Mouse (Mus musculus) liver, embryonic 12.5 days (tissue): ENCODE data around the gene Ankrd13b. TPM values are rescaled to one million over a fixed set of nuclear protein-coding genes. Genes with fewer than 3 reads are reported as not detected.

ENCODE experiments used
- ATAC-seq: fragments of 200-750 bp; cut with Nextera tagmentation; 2 replicates; pipeline ENCODE4 v1.8.0; 2017; ENCODE audit warnings: moderate number of reproducible peaks, mild to moderate bottlenecking, moderate library complexity
- H3K27ac ChIP-seq: fragments of 300-500 bp; sonication (generic); 2 replicates; pipeline ENCODE4 v1.5.1; 2016; ENCODE audit warnings: mild to moderate bottlenecking
- H3K27me3 ChIP-seq: fragments of 300-500 bp; sonication (generic); replicated peaks from 2 replicates; pipeline ENCODE4 v1.6.1; 2016; ENCODE audit warnings: mild to moderate bottlenecking, moderate library complexity
- H3K36me3 ChIP-seq: fragments of 300-500 bp; sonication (generic); 2 replicates; pipeline ENCODE4 v1.6.1; 2016; ENCODE audit warnings: mild to moderate bottlenecking, moderate library complexity
- H3K4me1 ChIP-seq: fragments of 300-500 bp; sonication (generic); 2 replicates; pipeline ENCODE4 v1.6.1; 2016
- H3K4me2 ChIP-seq: fragments of 300-500 bp; sonication (generic); 2 replicates; pipeline ENCODE4 v1.6.1; 2016; ENCODE audit warnings: mild to moderate bottlenecking, moderate library complexity
- H3K4me3 ChIP-seq: fragments of 300-500 bp; sonication (generic); 2 replicates; pipeline ENCODE4 v1.5.1; 2016; ENCODE audit warnings: mild to moderate bottlenecking, moderate library complexity
- H3K9ac ChIP-seq: fragments of 300-500 bp; sonication (generic); 2 replicates; pipeline ENCODE4 v1.6.1; 2016; ENCODE audit warnings: mild to moderate bottlenecking, moderate library complexity
- H3K9me3 ChIP-seq: fragments of 300-500 bp; sonication (generic); replicated peaks from 2 replicates; pipeline ENCODE4 v1.6.1; 2016; ENCODE audit warnings: mild to moderate bottlenecking, moderate library complexity
- WGBS: fragments of 180-500 bp; shearing (Covaris S2); methylation state at CpG from one replicate; pipeline ENCODE4 v1.1.7; 2016; ENCODE audit not compliant: insufficient replicate concordance; 5-methylcytosine and 5-hydroxymethylcytosine counted together
- polyA plus RNA-seq: library from polyadenylated mRNA; unstranded; fragments of >200 nt; fragmentation: Nextera tagmentation; extraction: Ambion mirVana; gene quantifications from 2 replicates; pipeline ENCODE4 v1.2.1, GENCODE M21; 2016

Ankrd13b gene
- polyA plus RNA-seq, 1 experiment from 2014 or later, result 2.1 TPM

DNA sequence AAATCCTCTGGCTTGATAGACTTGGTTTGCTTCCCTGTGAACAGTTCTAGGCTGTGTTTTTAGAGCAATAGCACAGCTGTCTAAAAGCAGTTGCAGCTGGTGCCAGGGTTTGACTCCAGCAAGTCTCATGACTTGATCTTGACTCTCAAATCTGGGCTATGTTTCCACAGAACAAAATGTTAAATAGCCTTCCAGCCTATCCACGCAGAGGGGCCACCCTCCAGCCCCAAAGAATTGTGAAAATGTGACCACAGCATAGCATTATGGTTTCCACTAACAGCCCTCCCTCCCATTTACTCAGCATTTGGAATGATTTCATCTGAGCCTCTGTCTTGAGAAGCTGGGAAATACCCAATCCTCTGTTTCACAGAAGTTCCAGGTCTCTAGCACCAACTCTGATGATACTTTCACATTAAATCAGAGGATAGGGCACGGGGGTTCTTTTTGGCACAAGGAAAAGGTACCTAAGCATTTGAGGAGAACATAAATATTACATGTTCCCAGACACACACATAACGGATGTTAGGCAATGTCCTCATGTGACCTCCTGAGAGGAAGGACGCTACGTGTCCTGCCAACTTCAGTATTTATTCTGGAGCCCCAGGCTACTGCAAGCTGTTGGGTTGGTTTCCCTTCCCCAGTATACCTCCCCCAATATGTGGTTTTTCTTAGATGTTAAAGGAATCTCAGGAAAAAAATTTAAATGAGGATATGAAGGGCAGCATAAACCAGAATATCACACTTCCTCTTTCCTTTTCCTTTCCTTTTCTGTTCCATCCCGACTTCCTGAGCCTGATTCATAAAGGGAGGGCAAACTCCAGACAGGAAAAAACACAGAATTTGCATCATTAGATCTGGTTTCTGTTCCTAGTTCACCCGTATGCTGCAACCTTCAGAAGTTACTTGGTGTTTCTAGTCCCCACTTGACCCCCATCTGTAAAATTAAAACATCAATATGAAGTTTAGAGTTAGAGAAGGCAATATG, 47.0 kb downstream of the Ankrd13b start:
- Histone ChIP-seq H3K36me3 (peaks cover 36% of the 10 kb centered on the region), H3K4me2 (no peak overlapping the region), H3K27me3 (no peaks in the 10 kb centered on the region), H3K9me3 (no peaks in the 10 kb centered on the region), H3K27ac (no peak overlapping the region), H3K4me3 (no peak overlapping the region), H3K4me1 (peaks cover 21% of the 10 kb centered on the region), H3K9ac (no peak overlapping the region)
- WGBS, result 62% methylated on average over 7 of the region's 7 CpGs
- no peak for ATAC-seq

DNA sequence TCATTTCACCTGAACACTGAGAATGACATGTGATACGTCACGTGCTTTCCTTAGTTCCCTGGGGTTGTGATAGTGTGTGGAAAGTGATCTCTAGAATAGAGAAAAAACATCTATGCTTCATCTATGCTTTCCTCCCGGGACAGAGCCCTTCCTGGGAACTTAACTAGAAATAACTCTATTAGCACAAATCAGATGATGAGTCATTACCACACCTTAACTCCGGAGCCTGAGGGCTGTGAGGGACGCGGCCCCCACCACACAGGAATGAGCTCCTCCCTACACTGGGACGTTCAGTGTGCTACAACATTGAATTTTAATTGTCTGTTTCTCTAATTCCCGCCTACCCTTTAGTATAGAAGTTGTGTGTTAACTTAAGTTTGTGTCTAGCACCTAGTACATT, 48.5 kb downstream of the Ankrd13b start:
- Histone ChIP-seq H3K4me2 (no peak overlapping the region), H3K9ac (no peak overlapping the region), H3K36me3 (peaks cover 33% of the 10 kb centered on the region), H3K27me3 (no peaks in the 10 kb centered on the region), H3K27ac (no peak overlapping the region), H3K4me1 (peaks cover 8% of the 10 kb centered on the region), H3K9me3 (no peaks in the 10 kb centered on the region), H3K4me3 (no peak overlapping the region)
- ATAC-seq, result no peak
- 71% methylated on average over 8 of the region's 8 CpGs for WGBS

DNA sequence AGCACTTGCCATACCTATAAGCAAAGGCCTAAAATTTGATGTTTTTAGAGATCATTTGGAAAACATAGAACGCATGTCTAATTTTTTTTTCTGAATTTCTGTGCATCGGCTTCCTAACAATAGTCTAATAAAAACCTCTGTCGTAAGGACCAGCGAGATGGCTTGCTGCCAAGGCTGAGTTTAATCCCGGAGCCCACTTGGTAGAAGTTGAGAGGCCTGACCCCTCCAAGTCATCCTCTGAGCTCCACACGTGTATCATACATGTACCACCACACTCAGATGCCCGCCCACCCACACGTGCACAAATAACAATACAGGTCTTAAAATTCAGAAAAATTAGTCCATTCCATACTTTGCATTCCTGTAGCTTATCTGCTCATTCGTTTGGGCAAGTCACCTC, 49.4 kb downstream of the Ankrd13b start:
- Histone ChIP-seq H3K27me3 (no peaks in the 10 kb centered on the region), H3K27ac (no peak overlapping the region), H3K36me3 (peaks cover 32% of the 10 kb centered on the region), H3K4me3 (no peak overlapping the region), H3K9ac (no peak overlapping the region), H3K4me1 (no peaks in the 10 kb centered on the region; the same call in 1 of the 2 replicates), H3K4me2 (no peak overlapping the region), H3K9me3 (no peaks in the 10 kb centered on the region)
- ATAC-seq, result no peak
- WGBS, result 79% methylated on average over 9 of the region's 9 CpGs

DNA sequence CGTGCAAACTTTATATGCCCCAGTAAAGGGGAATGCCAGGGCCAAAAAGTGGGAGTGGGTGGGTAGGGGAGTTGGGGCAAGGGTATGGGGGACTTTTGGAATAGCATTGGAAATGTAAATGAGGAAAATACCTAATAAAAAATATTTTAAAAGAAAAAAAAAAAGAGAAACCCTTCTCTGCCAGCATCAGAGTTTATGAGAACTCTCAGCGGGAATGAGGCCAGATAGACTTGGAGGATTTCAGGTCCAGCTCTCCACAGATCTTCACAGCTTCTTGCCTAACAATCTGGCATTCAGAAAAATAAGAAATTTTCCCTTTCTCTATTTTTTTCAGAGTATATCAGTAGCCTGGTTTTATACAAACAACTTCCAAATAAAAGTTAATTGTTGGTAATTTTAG, 52.5 kb downstream of the Ankrd13b start:
- H3K36me3 ChIP-seq, result peaks cover 36% of the 10 kb centered on the region
- H3K4me2 ChIP-seq, result no peak overlapping the region
- H3K4me3 ChIP-seq, result no peak overlapping the region
- H3K27ac ChIP-seq, result no peak overlapping the region
- H3K27me3 ChIP-seq, result no peaks in the 10 kb centered on the region
- H3K4me1 ChIP-seq, result no peaks in the 10 kb centered on the region
- no peak for ATAC-seq
- no peak overlapping the region for H3K9ac ChIP-seq
- no peaks in the 10 kb centered on the region for H3K9me3 ChIP-seq
- WGBS, result 79% methylated on average over 2 of the region's 2 CpGs

GRCm38 (mm10) chr11:77428446-77428845, 61.0 kb downstream of the Ankrd13b start:
- Histone ChIP-seq H3K36me3 (peaks cover 21% of the 10 kb centered on the region), H3K27ac (no peak overlapping the region), H3K4me2 (no peak overlapping the region), H3K9me3 (no peaks in the 10 kb centered on the region), H3K4me3 (no peak overlapping the region), H3K4me1 (peaks cover 11% of the 10 kb centered on the region), H3K27me3 (no peaks in the 10 kb centered on the region), H3K9ac (no peak overlapping the region)
- 77% methylated on average over 1 of the region's 1 CpGs for WGBS
- ATAC-seq, result no peak

GRCm38 (mm10) chr11:77423175-77423859, 66.2 kb downstream of the Ankrd13b start:
- H3K4me2 ChIP-seq, result peak overlapping the region; percentile 41
- ATAC-seq, result peak; percentile 100
- H3K9me3 ChIP-seq, result no peaks in the 10 kb centered on the region
- H3K27ac ChIP-seq, result peak overlapping the region; percentile 91
- H3K9ac ChIP-seq, result 0 out of 2 replicates have a peak overlapping the region, but pooled peaks have one; percentile 15
- H3K4me1 ChIP-seq, result peaks cover 26% of the 10 kb centered on the region
- peaks cover 20% of the 10 kb centered on the region for H3K36me3 ChIP-seq
- no peaks in the 10 kb centered on the region for H3K27me3 ChIP-seq
- H3K4me3 ChIP-seq, result no peak overlapping the region
- 14% methylated on average over 4 of the region's 4 CpGs for WGBS

Other genes with a start within 250 kb of the Ankrd13b start
- not detected in 2 replicates for gene Coro6, start 27.3 kb downstream of the Ankrd13b start, polyA plus RNA-seq
- gene Git1, start 3.9 kb upstream of the Ankrd13b start, polyA plus RNA-seq, result 3.1 and 3.2 TPM in 2 replicates
- gene Abhd15, start 25.4 kb upstream of the Ankrd13b start, polyA plus RNA-seq, result 3.0 and 3.6 TPM in 2 replicates
- gene Trp53i13, start 26.3 kb upstream of the Ankrd13b start, polyA plus RNA-seq, result 9.3 and 11.1 TPM in 2 replicates
- 0.12 and 0.19 TPM in 2 replicates for gene Gm10392, start 29.5 kb upstream of the Ankrd13b start, polyA plus RNA-seq
- 6.1 and 6.7 TPM in 2 replicates for gene Taok1, start 118.1 kb upstream of the Ankrd13b start, polyA plus RNA-seq
- gene Nufip2, start 196.5 kb upstream of the Ankrd13b start, polyA plus RNA-seq, result 2.7 and 3.2 TPM in 2 replicates
- not detected in 2 replicates for gene Cryba1, start 235.6 kb upstream of the Ankrd13b start, polyA plus RNA-seq